Mouse (Mus musculus) c-Kit-positive CD71-positive TER-119-negative erythroid progenitor cells, embryonic 14.5 days (primary cell): ENCODE data around the gene Trim67.

Source experiments
- DNase-seq: peaks from one replicate; pipeline ENCODE4 v3.0.0-alpha.2; 2013; ENCODE audit warnings: low read depth

Trim67 gene

DNA sequence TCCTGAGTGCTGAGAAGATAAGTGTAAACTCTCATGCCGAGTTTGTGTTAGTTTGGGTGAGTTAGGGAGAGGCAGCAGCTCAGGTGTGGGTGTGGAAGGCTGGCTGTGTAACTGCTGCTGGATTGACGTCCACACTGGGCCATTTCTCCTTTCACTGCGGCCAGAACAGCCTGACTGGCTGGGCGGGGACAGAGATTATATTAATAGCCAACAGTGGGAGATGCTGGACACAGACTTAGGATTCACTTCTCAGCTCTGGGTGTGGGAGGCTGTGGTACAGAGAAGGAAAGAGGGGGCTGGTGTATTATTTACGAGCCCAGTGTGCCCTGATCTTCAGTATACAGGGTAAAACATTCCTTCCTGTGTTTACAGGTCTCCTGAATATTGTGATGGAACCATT lies 85.2 kb downstream of the Trim67 start:
- no peak for DNase-seq

- DNase-seq, result no peak
Measured at GRCm38 (mm10) chr8:124878946-124879526, 86.1 kb downstream of the Trim67 start.
